Mouse (Mus musculus) embryonic facial prominence, embryonic 14.5 days (tissue): Measurements from ENCODE around the gene 1700018B08Rik. TPM values are rescaled to one million over a fixed set of nuclear protein-coding genes. Genes with fewer than 3 reads are reported as not detected.

Experiments
- ATAC-seq: fragments of 200-750 bp; cut with Nextera tagmentation; 2 replicates; pipeline ENCODE4 v1.8.0; 2017; ENCODE audit warnings: low read depth, moderate number of reproducible peaks, moderate TSS enrichment
- DNase-seq: peaks from one replicate; pipeline ENCODE4 v3.0.0-alpha.2; 2015; ENCODE audit warnings: low spot score
- H3K27ac ChIP-seq: fragments of 300-500 bp; sonication (generic); replicated peaks from 2 replicates; pipeline ENCODE4 v1.5.1; 2014; ENCODE audit warnings: low read depth, mild to moderate bottlenecking, low read length, moderate library complexity
- H3K27me3 ChIP-seq: fragments of 300-500 bp; sonication (generic); replicated peaks from 2 replicates; pipeline ENCODE4 v1.6.1; 2014; ENCODE audit warnings: low read length; ENCODE audit not compliant: control insufficient read depth, insufficient read depth
- H3K36me3 ChIP-seq: fragments of 300-500 bp; sonication (generic); 2 replicates; pipeline ENCODE4 v1.6.1; 2014; ENCODE audit warnings: low read length, mixed read lengths; ENCODE audit not compliant: control insufficient read depth, insufficient read depth
- H3K4me1 ChIP-seq: fragments of 300-500 bp; sonication (generic); 2 replicates; pipeline ENCODE4 v1.6.1; 2014; ENCODE audit warnings: antibody characterized with exemption, low read length; ENCODE audit not compliant: control insufficient read depth, insufficient read depth
- H3K4me2 ChIP-seq: fragments of 300-500 bp; sonication (generic); 2 replicates; pipeline ENCODE4 v1.6.1; 2014; ENCODE audit warnings: low read depth, mild to moderate bottlenecking, low read length, moderate library complexity, mixed read lengths
- H3K4me3 ChIP-seq: fragments of 300-500 bp; sonication (generic); 2 replicates; pipeline ENCODE4 v1.5.1; 2014; ENCODE audit warnings: low read depth, mild to moderate bottlenecking, low read length
- H3K9ac ChIP-seq: fragments of 300-500 bp; sonication (generic); 2 replicates; pipeline ENCODE4 v1.6.1; 2014; ENCODE audit warnings: low read depth, mild to moderate bottlenecking, low read length, moderate library complexity, mixed read lengths
- H3K9me3 ChIP-seq: fragments of 300-500 bp; sonication (generic); 2 replicates; pipeline ENCODE4 v1.6.1; 2016; ENCODE audit warnings: low read length; ENCODE audit not compliant: control insufficient read depth
- WGBS: fragments of 180-500 bp; shearing (Covaris S2); extraction: QIAGEN DNeasy Blood & Tissue Kit; methylation state at CpG from one replicate; pipeline ENCODE4 v1.1.7; 2014; 5-methylcytosine and 5-hydroxymethylcytosine counted together
- polyA plus RNA-seq: library from polyadenylated mRNA; unstranded; fragments of >200 nt; fragmentation: Nextera tagmentation; extraction: Ambion mirVana; gene quantifications from 2 replicates; pipeline ENCODE4 v1.2.1, GENCODE M21; 2014

Gene 1700018B08Rik
- polyA plus RNA-seq, 1 experiment from 2014 or later: not detected

DNA sequence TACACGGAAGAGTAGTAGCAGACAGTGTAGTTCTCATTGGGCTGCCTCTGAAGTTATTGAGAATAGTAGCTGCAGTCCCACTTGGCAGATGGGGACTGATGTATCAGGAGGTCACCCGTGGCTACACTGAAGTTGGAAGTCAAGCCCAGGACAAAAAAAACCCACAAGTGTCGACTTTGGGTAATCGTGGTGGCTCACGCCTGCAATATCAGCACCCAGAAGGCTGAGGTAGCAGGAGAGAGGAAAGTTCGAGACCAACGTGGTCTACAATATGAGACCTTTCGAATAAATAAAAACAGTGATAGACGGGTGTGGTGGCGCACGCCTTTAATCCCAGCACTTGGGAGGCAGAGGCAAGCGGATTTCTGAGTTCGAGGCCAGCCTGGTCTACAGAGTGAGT lies 40.6 kb upstream of the 1700018B08Rik start:
- Histone ChIP-seq H3K9ac (peak overlapping the region; percentile 75), H3K9me3 (no peaks in the 10 kb centered on the region), H3K4me1 (no peaks in the 10 kb centered on the region), H3K36me3 (no peaks in the 10 kb centered on the region), H3K4me2 (peak overlapping the region; percentile 67), H3K27ac (no peak overlapping the region), H3K27me3 (no peaks in the 10 kb centered on the region), H3K4me3 (peak overlapping the region; percentile 66)
- DNase-seq: no peak
- ATAC-seq: no peak
- WGBS: 39% methylated on average over 13 of the region's 13 CpGs

DNA sequence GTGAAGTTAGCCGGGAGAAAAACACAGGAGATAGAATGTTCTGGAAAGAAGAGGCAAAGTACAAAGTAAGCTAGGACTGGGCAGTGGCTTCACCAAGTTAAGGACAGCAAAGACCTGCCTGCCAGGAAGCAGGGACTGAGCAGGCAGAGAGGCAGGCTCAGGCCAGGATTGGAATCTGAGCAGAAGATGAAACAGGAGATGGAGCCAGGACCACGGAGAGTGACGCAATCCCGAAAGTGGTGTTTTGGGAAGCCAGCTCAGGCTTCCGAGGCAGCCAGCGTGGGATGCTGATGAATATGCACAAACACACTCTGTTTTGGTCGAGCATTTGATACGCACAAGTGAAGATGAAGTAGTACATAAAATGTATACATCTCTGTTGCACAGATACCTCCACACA lies 39.5 kb upstream of the 1700018B08Rik start:
- 47% methylated on average over 8 of the region's 8 CpGs for WGBS

DNA sequence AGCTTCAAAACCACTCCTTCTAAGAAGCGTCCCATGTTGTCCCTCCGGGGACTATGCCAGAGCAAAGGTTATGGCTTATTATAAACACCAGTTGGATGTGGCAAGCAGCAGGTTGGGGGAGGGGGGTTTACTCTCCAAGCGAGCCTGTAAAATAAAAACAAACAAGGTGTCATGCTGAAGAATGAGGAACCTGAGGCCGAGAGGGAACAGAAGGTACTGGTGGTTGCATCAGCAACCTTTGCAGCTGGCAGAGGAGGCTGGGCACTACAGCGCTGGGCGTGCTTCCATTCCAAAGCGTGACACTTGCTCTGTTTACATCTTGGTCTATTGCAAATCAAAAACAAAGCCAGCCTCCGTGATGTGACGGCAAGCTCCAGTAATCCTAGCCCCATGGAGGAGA lies 36.3 kb upstream of the 1700018B08Rik start:
- no peak overlapping the region for H3K27ac ChIP-seq
- DNase-seq: peak; percentile 48

More for the DNA sequence above, 39.5 kb upstream of the 1700018B08Rik start:
- H3K36me3 ChIP-seq: no peaks in the 10 kb centered on the region
- ATAC-seq (no peak), DNase-seq (no peak)
- H3K4me3 ChIP-seq: no peak overlapping the region
- H3K27ac ChIP-seq: no peak overlapping the region
- no peak overlapping the region for H3K4me2 ChIP-seq
- no peaks in the 10 kb centered on the region for H3K9me3 ChIP-seq
- no peak overlapping the region for H3K9ac ChIP-seq
- H3K27me3 ChIP-seq: no peaks in the 10 kb centered on the region
- H3K4me1 ChIP-seq: no peaks in the 10 kb centered on the region

DNA sequence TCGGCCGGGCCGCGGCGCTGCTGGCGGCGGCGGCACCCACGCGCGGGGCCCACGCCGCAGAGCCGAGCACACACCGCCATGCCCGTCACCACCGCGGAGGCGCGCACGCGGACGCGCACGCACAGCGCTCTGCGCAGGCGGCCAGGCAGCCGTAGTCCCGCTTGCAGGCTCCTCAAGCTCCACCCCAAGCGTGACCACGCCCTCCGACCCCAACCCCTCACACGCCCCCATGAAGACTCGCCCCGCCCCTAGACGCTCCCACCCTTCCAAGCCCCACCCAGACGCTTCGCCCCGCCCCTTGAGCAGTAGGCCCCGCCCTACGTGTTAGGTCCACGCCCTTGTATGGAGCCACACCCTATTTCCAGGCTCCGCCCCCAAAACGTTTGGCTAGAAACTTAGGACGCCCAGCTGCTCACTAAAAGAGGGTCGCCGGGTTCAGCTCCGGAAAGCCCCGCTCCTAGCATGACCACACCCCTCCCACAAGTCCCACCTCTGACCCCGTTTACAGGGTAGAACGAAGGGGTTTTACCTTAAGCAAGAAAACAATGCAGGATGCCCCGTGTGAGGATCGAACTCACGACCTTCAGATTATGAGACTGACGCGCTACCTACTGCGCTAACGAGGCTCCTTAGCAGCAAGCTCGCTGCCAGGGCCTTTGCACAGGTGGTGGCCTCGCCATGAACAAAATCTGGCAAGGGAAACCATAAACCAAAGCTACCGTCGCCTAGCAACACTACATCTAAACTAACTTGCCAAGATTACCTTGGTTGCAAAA lies 34.7 kb upstream of the 1700018B08Rik start, which contains the start of gene Fbxo31:
Fbxo31 (minus strand) TSS at position 131 of the 776 bp plus-strand sequence.
- no peaks in the 10 kb centered on the region for H3K9me3 ChIP-seq
- H3K4me2 ChIP-seq: peak within 1 kb of the TSS; percentile 76
- peak; percentile 96 for DNase-seq
- WGBS: 4% methylated on average over 22 of the region's 63 CpGs
- H3K27ac ChIP-seq: 0 out of 2 replicates have a peak within 1 kb of the TSS, but pooled peaks have one; percentile 28
- H3K27me3 ChIP-seq: no peaks in the 10 kb centered on the region
- peak; percentile 94 for ATAC-seq
- H3K9ac ChIP-seq: peak within 1 kb of the TSS; percentile 86
- H3K4me1 ChIP-seq: peaks cover 18% of the 10 kb centered on the region
- H3K4me3 ChIP-seq: peak within 1 kb of the TSS; percentile 93
- H3K36me3 ChIP-seq: no peaks in the 10 kb centered on the region

More for the DNA sequence above, 36.3 kb upstream of the 1700018B08Rik start:
- Histone ChIP-seq H3K4me2 (no peak overlapping the region), H3K4me3 (no peak overlapping the region), H3K9me3 (no peaks in the 10 kb centered on the region), H3K9ac (no peak overlapping the region), H3K4me1 (peaks cover 18% of the 10 kb centered on the region), H3K36me3 (no peaks in the 10 kb centered on the region), H3K27me3 (no peaks in the 10 kb centered on the region)
- ATAC-seq: no peak
- 32% methylated on average over 9 of the region's 9 CpGs for WGBS

DNA sequence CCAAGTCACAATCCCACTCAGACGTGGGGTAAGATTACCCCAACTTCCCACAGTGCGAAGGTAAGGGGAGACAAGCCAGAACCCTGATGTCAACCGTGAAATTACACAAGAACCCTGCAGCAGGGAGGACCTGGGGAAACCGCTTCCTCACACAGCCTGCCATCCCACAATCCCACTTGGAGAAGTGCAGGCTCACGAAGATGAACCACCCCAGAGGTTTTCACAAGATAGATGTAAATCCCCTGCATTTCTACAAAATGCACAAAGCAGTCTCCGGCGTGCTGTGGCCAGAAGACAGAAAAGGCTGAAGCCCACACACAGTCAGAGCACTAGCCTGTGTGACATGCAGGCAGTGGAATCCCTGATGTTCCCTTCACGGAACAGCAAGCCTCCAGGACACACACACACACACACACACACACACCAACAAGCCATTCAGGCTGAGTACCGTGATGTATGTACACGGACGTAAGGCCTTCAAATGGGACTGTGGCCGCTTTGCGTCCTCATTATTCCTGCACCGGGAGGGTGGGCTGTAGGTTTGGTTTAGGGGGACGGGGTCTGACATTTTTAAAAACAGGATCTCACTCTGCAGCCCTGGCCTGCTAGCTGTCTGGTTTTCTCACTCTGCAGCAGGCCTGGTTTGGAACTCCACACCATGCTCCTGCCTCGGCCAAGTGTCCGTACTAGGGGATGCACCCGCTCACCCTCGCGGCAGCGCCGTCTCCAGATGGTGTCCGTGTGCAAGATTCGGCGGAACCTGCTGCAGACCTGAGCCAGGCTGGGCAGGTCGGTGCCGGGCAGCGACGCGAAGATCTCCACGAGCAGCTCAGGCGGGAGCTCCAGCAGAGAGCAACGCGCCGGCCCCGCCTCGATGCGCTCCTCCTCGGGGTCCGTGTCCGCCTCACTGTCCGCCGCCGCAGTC lies 33.9 kb upstream of the 1700018B08Rik start:
- Histone ChIP-seq H3K4me2 (peak overlapping the region; percentile 76), H3K4me1 (peaks cover 18% of the 10 kb centered on the region), H3K9me3 (no peaks in the 10 kb centered on the region), H3K4me3 (peak overlapping the region; percentile 93), H3K36me3 (no peaks in the 10 kb centered on the region), H3K27ac (0 out of 2 replicates have a peak overlapping the region, but pooled peaks have one; percentile 28), H3K27me3 (no peaks in the 10 kb centered on the region), H3K9ac (peak overlapping the region; percentile 86)
- WGBS: 3% methylated on average over 23 of the region's 44 CpGs
- peak; percentile 29 for DNase-seq
- ATAC-seq: no peak

DNA sequence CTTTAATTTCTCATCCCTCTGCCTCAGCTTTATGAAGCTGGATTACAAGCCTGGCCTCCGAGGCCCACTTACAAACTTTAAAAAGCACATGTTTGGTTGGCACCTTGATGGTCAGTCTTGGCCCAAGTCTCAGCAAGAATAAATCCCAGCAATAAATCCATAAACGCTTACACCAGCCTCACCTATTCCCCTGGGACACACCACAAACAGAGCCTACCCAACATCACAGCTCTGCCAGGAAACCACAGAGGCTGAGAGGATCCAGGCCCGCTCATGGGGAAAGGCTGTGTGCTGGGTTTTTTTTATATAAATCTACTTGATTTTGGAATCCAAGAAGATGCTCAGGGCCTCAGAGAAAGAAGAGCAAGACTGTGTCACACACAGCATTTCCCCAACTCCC lies 31.5 kb upstream of the 1700018B08Rik start:
- no peak overlapping the region for H3K27ac ChIP-seq
- DNase-seq (no peak), ATAC-seq (no peak)
- no peak overlapping the region for H3K4me2 ChIP-seq
- H3K36me3 ChIP-seq: no peaks in the 10 kb centered on the region
- no peaks in the 10 kb centered on the region for H3K27me3 ChIP-seq
- H3K9ac ChIP-seq: no peak overlapping the region
- 74% methylated on average over 3 of the region's 3 CpGs for WGBS
- no peak overlapping the region for H3K4me3 ChIP-seq
- H3K9me3 ChIP-seq: no peaks in the 10 kb centered on the region
- peaks cover 18% of the 10 kb centered on the region for H3K4me1 ChIP-seq

DNA sequence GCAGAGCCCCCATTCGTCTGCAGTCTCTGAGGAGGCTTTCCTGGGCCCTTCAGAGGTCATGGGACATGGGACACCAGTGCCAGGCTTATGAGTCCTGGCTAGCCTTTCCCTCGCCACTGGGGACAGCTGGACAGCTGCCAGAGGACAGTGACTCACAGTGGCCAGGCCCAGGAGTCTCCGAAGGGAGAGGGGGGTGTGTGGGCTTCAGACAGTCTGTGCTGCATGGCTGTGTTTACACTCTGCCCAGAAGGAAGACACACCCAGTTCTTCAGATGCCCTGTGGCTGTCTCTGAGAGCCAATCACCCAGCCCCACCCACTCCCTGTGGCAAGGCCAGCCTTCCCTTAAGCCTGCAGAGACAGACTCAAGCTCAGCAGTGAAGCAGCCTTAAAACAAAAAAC lies 29.2 kb upstream of the 1700018B08Rik start:
- peak; percentile 32 for ATAC-seq
- Histone ChIP-seq H3K9ac (no peak overlapping the region), H3K4me3 (no peak overlapping the region), H3K36me3 (no peaks in the 10 kb centered on the region), H3K9me3 (no peaks in the 10 kb centered on the region), H3K4me1 (peaks cover 18% of the 10 kb centered on the region), H3K4me2 (no peak overlapping the region), H3K27me3 (no peaks in the 10 kb centered on the region), H3K27ac (no peak overlapping the region)
- DNase-seq: peak; percentile 65
- 39% methylated on average over 3 of the region's 3 CpGs for WGBS

DNA sequence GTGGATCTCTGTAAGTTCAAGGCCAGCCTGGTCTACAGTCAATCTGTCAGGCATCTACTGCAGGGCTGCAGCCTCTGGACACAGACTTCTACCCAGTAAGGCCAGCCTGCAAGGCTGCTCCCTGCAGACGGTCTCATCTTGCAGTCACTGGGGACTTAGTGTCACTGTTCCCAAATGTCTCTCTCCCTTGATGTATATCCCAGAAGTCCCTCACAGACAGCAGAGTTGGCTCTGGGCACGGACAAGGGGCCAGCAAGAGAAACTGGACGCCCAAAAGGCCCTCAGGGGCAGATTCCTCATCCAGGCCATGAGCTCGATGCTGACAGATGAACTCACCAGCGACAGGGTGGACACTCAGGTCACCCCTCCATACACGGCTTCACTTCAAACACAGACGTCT lies 28.0 kb upstream of the 1700018B08Rik start:
- 68% methylated on average over 7 of the region's 7 CpGs for WGBS
- no peak overlapping the region for H3K4me3 ChIP-seq
- H3K9me3 ChIP-seq: no peaks in the 10 kb centered on the region
- H3K9ac ChIP-seq: no peak overlapping the region
- H3K4me2 ChIP-seq: no peak overlapping the region
- H3K4me1 ChIP-seq: peaks cover 13% of the 10 kb centered on the region
- H3K27me3 ChIP-seq: no peaks in the 10 kb centered on the region
- DNase-seq (no peak), ATAC-seq (no peak)
- no peak overlapping the region for H3K27ac ChIP-seq
- H3K36me3 ChIP-seq: no peaks in the 10 kb centered on the region
